Mouse (Mus musculus): ENCODE measurements around the gene Pjvk.
"Not testable (repeated sequence)": the region's sequence is repeated elsewhere in the genome, so short reads cannot be mapped to it uniquely, and the experiment has no call there.

- not testable (repeated sequence) for TF ChIP-seq CTCF (IDR thresholded peaks at IDR 0.05; ENCODE audit: low read depth, low read length); EP300 (IDR thresholded peaks at IDR 0.05; ENCODE audit: insufficient read depth, low read depth, low read length); POLR2A (IDR thresholded peaks at IDR 0.05; ENCODE audit: insufficient read depth, low read length)
These were observed 26.0 kb upstream of the Pjvk start for GRCm38 (mm10) chr2:76622316-76622715.

Measured in ES-Bruce4 (cell line).